Mouse (Mus musculus): Measurements from ENCODE around the gene Ptpra. TPM values are rescaled to one million over a fixed set of nuclear protein-coding genes. Genes with fewer than 3 reads are reported as not detected.

The Ptpra gene
- total and polyA plus RNA-seq, 2 experiments from 2014 or later = 144 to 147 TPM

DNA sequence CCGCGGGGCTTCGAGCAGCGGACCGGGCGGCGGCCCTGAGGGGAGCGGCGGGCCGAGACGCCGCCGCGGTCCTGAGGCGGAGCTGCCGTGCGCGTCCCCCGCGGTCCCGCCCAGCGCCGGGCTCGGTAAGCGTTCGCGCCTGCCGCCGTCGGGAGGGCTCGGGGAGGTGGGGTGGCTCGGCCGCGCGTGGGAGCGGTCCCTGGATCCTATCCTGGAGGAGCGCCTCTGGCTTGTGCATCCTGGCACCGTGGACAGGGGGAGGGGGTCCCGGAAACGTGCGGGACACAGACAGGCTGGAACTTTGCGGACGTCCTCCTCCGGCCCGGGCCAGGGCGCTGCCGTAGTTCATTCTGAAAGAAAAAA is 337 bp downstream of the Ptpra start:
- peak overlapping the region; percentile 77 for H3K9ac ChIP-seq (replicated peaks; ENCODE audit: low read length, poor library complexity, severe bottlenecking)
- peak overlapping the region; percentile 75 for H3K4me2 ChIP-seq (ENCODE audit: low read depth, low read length, poor library complexity, severe bottlenecking)
- H3K27ac ChIP-seq (ENCODE audit: low read depth, low read length) = peak overlapping the region; percentile 77
- WGBS = under 1% methylated on average over 43 of the region's 47 CpGs
- peaks cover 15% of the 10 kb centered on the region for H3K4me1 ChIP-seq (ENCODE audit: insufficient read depth, low read length)
- DNase-seq (ENCODE audit: low spot score) (peak; percentile 37), ATAC-seq (ENCODE audit: low FRiP score) (peak; percentile 81)
- peak overlapping the region; percentile 80 for H3K4me3 ChIP-seq (ENCODE audit: low read depth, low read length)
- TF ChIP-seq CTCF (IDR thresholded peaks at IDR 0.05) = no peak
- H3K27me3 ChIP-seq (ENCODE audit: insufficient read depth, low read length) = no peaks in the 10 kb centered on the region
- H3K36me3 ChIP-seq (ENCODE audit: insufficient read depth, low read length) = no peaks in the 10 kb centered on the region
- no peaks in the 10 kb centered on the region for H3K9me3 ChIP-seq (ENCODE audit: low read length)

GRCm38 (mm10) chr2:130451086-130451726 is 1.1 kb downstream of the Ptpra start:
- TF ChIP-seq CTCF (IDR thresholded peaks at IDR 0.05) = no peak
- WGBS = 58% methylated on average over 14 of the region's 14 CpGs
- no peaks in the 10 kb centered on the region for H3K27me3 ChIP-seq (ENCODE audit: insufficient read depth, low read length)
- no peak for ATAC-seq (ENCODE audit: low FRiP score)
- H3K4me3 ChIP-seq (ENCODE audit: low read depth, low read length) = peak overlapping the region; percentile 80
- H3K27ac ChIP-seq (ENCODE audit: low read depth, low read length) = no peak overlapping the region
- no peaks in the 10 kb centered on the region for H3K36me3 ChIP-seq (ENCODE audit: insufficient read depth, low read length)
- no peak for DNase-seq (ENCODE audit: low spot score)
- peak overlapping the region; percentile 77 for H3K9ac ChIP-seq (replicated peaks; ENCODE audit: low read length, poor library complexity, severe bottlenecking)
- no peaks in the 10 kb centered on the region for H3K9me3 ChIP-seq (ENCODE audit: low read length)
- peak overlapping the region; percentile 75 for H3K4me2 ChIP-seq (ENCODE audit: low read depth, low read length, poor library complexity, severe bottlenecking)
- H3K4me1 ChIP-seq (ENCODE audit: insufficient read depth, low read length) = peaks cover 15% of the 10 kb centered on the region

DNA sequence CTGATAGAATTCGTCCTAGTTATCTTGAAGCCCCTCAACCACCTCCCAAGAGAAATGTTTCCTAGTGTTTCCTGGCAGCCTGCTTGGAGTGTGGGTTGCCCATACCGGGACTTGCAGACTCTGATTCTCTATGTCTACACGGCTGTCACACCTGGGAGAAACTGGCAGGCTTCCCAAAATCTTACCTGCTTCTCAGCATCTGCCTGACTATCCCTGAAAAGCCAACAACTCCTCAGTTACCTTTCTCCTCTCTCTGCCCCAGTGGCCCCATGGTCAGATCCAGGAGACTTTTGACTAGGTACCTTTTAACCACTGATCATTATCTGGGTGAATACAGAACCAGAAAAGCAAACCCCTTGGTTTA is 1.6 kb downstream of the Ptpra start:
- 59% methylated on average over 3 of the region's 3 CpGs for WGBS
- Histone ChIP-seq H3K27ac (ENCODE audit: low read depth, low read length) (no peak overlapping the region), H3K4me2 (ENCODE audit: low read depth, low read length, poor library complexity, severe bottlenecking) (peak overlapping the region; percentile 75), H3K27me3 (ENCODE audit: insufficient read depth, low read length) (no peaks in the 10 kb centered on the region), H3K9ac (replicated peaks; ENCODE audit: low read length, poor library complexity, severe bottlenecking) (0 out of 2 replicates have a peak overlapping the region, but pooled peaks have one; percentile 2), H3K9me3 (ENCODE audit: low read length) (no peaks in the 10 kb centered on the region), H3K4me3 (ENCODE audit: low read depth, low read length) (peak overlapping the region; percentile 80), H3K36me3 (ENCODE audit: insufficient read depth, low read length) (no peaks in the 10 kb centered on the region), H3K4me1 (ENCODE audit: insufficient read depth, low read length) (peaks cover 15% of the 10 kb centered on the region)
- ATAC-seq (ENCODE audit: low FRiP score) (no peak), DNase-seq (ENCODE audit: low spot score) (no peak)
- no peak for TF ChIP-seq CTCF (IDR thresholded peaks at IDR 0.05)

DNA sequence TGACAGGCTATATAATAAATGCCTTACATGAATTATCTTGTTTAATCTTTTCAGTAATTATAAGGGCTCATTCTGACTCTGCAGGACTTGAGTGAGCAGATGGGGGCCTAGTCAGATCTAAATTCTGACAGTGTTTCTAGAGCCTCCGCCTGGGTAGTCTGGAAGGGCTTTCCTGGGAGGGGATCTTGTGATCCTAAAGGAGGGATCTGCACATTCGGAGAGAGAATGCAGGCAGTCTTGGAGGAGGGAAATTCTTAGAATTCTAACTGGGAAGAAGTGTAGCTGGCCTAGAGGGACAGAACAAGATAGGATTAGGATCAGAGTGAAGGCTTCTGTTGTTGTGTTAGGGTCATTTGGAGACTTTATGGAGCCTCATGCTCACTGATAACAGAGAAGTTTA is 2.2 kb downstream of the Ptpra start:
- Histone ChIP-seq H3K36me3 (ENCODE audit: insufficient read depth, low read length) (no peaks in the 10 kb centered on the region), H3K4me2 (ENCODE audit: low read depth, low read length, poor library complexity, severe bottlenecking) (peak overlapping the region; percentile 75), H3K4me3 (ENCODE audit: low read depth, low read length) (no peak overlapping the region), H3K9me3 (ENCODE audit: low read length) (no peaks in the 10 kb centered on the region), H3K27ac (ENCODE audit: low read depth, low read length) (no peak overlapping the region), H3K4me1 (ENCODE audit: insufficient read depth, low read length) (peaks cover 15% of the 10 kb centered on the region), H3K9ac (replicated peaks; ENCODE audit: low read length, poor library complexity, severe bottlenecking) (0 out of 2 replicates have a peak overlapping the region, but pooled peaks have one; percentile 2), H3K27me3 (ENCODE audit: insufficient read depth, low read length) (no peaks in the 10 kb centered on the region)
- 41% methylated on average over 2 of the region's 2 CpGs for WGBS
- ATAC-seq (ENCODE audit: low FRiP score) (no peak), DNase-seq (ENCODE audit: low spot score) (no peak)
- TF ChIP-seq CTCF (IDR thresholded peaks at IDR 0.05) = no peak

DNA sequence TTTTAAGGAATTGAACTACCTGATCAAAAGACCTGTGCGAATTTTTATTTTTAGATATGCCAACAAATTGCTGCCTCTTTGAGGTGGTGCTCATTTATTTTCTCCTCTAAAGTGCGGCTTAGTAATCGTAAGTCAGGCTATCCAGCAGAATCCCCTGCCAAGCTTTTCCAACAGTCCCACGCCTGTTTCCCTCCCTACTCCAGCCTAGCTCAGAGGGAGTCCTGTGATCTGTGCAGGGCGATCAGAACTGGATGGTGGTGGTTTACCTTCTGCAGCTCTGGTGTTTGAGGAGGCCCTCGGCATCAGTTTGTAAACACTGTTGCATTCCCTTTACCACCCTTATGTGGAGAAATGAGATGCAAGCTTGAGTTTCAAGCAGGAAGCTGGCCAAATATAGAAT is 3.3 kb downstream of the Ptpra start:
- H3K36me3 ChIP-seq (ENCODE audit: insufficient read depth, low read length) = no peaks in the 10 kb centered on the region
- no peak overlapping the region for H3K27ac ChIP-seq (ENCODE audit: low read depth, low read length)
- no peak overlapping the region for H3K9ac ChIP-seq (replicated peaks; ENCODE audit: low read length, poor library complexity, severe bottlenecking)
- no peak for ATAC-seq (ENCODE audit: low FRiP score)
- no peak overlapping the region for H3K4me3 ChIP-seq (ENCODE audit: low read depth, low read length)
- H3K9me3 ChIP-seq (ENCODE audit: low read length) = no peaks in the 10 kb centered on the region
- no peak for TF ChIP-seq CTCF (IDR thresholded peaks at IDR 0.05)
- H3K4me1 ChIP-seq (ENCODE audit: insufficient read depth, low read length) = peaks cover 15% of the 10 kb centered on the region
- no peaks in the 10 kb centered on the region for H3K27me3 ChIP-seq (ENCODE audit: insufficient read depth, low read length)
- 59% methylated on average over 6 of the region's 6 CpGs for WGBS
- DNase-seq (ENCODE audit: low spot score) = no peak
- H3K4me2 ChIP-seq (ENCODE audit: low read depth, low read length, poor library complexity, severe bottlenecking) = no peak overlapping the region; the same call in 1 of the 2 replicates

- DNase-seq (ENCODE audit: low spot score) = peak; percentile 85
- no peak overlapping the region for H3K27ac ChIP-seq (ENCODE audit: low read depth, low read length)
- H3K27me3 ChIP-seq (ENCODE audit: insufficient read depth, low read length) = no peaks in the 10 kb centered on the region
- ATAC-seq (ENCODE audit: low FRiP score) = no peak
- peaks cover 9% of the 10 kb centered on the region for H3K4me1 ChIP-seq (ENCODE audit: insufficient read depth, low read length)
- TF ChIP-seq CTCF (IDR thresholded peaks at IDR 0.05) = no peak
- no peak overlapping the region for H3K4me3 ChIP-seq (ENCODE audit: low read depth, low read length)
- H3K9ac ChIP-seq (replicated peaks; ENCODE audit: low read length, poor library complexity, severe bottlenecking) = no peak overlapping the region
- H3K36me3 ChIP-seq (ENCODE audit: insufficient read depth, low read length) = no peaks in the 10 kb centered on the region
- H3K4me2 ChIP-seq (ENCODE audit: low read depth, low read length, poor library complexity, severe bottlenecking) = no peak overlapping the region
- WGBS = 64% methylated on average over 6 of the region's 6 CpGs
- H3K9me3 ChIP-seq (ENCODE audit: low read length) = no peaks in the 10 kb centered on the region
These were observed 4.8 kb downstream of the Ptpra start for GRCm38 (mm10) chr2:130454748-130455370.
